ENCODE assay signal across 12 mouse cellular contexts in genomic region chr7:24486654-24487130, GRCm38 (mm10). TPM values are rescaled to one million over a fixed set of nuclear protein-coding genes. Genes with fewer than 3 reads are reported as not detected.
DNase-seq lines count a peak whose midpoint lies in the region; ATAC-seq and TF ChIP-seq lines count a peak whose summit lies in the region.
"Had no signal": no experiment of that assay in that cellular context is flagged by ENCODE, and none has a peak within 500 bp of the region (broad histone marks: within the 10 kb centered on the region; RNA-seq: fewer than 3 reads in every experiment).

No protein-coding gene starts in this region.

- no peak for TF ChIP-seq CTCF in CH12.LX (conservative IDR thresholded peaks at IDR 0.05 in 1 of 2, IDR thresholded peaks at IDR 0.05 in 1 of 2; ENCODE audit: low read depth in 2 of 2, low read length in 2 of 2)

- H3K9me3 ChIP-seq in CH12.LX (replicated peaks; ENCODE audit: low read length) = peaks cover under 1% of the 10 kb centered on the region
- no peaks in the 10 kb centered on the region for H3K9me3 ChIP-seq in forebrain, embryonic 13.5 days (replicated peaks)
- no peaks in the 10 kb centered on the region for H3K9me3 ChIP-seq in midbrain, embryonic 15.5 days
- H3K9me3 ChIP-seq: intestine, embryonic 15.5 days had no signal

- ATAC-seq in forebrain, embryonic 13.5 days = peak; percentile 64
- peak; percentile 35; the same call in 1 of the 2 replicates for ATAC-seq in midbrain, embryonic 15.5 days (replicated peaks)
- ATAC-seq: intestine, embryonic 15.5 days had no signal

- no peak overlapping the region for H3K9ac ChIP-seq in CH12.LX (ENCODE audit: insufficient read depth, low read depth)
- H3K9ac ChIP-seq in forebrain, embryonic 13.5 days = peak overlapping the region; percentile 73
- peak overlapping the region; percentile 41; the same call in 1 of the 2 replicates for H3K9ac ChIP-seq in midbrain, embryonic 15.5 days
- H3K9ac ChIP-seq: intestine, embryonic 15.5 days had no signal

- H3K4me1 ChIP-seq in CH12.LX (ENCODE audit: control insufficient read depth in 1 of 2, insufficient read depth in 2 of 2) = peaks cover 4 to 15% of the 10 kb centered on the region in 2 experiments
- H3K4me1 ChIP-seq in forebrain, embryonic 13.5 days = peaks cover 59% of the 10 kb centered on the region
- H3K4me1 ChIP-seq in midbrain, embryonic 15.5 days = peaks cover 54% of the 10 kb centered on the region

- H3K36me3 ChIP-seq in CH12.LX (replicated peaks in 1 of 2; ENCODE audit: control insufficient read depth in 1 of 2, insufficient read depth in 1 of 2, low read length in 1 of 2) = no peaks in the 10 kb centered on the region
- H3K36me3 ChIP-seq in forebrain, embryonic 13.5 days (ENCODE audit: poor library complexity, severe bottlenecking) = peaks cover 21% of the 10 kb centered on the region
- H3K36me3 ChIP-seq in midbrain, embryonic 15.5 days (replicated peaks) = 0 out of 2 replicates have a peak, but pooled peaks cover 5% of the 10 kb centered on the region
- H3K36me3 ChIP-seq: intestine, embryonic 15.5 days had no signal

- no peak for TF ChIP-seq POLR2A in CH12.LX (IDR thresholded peaks at IDR 0.05; ENCODE audit: low read depth, low read length)

- H3K4me3 ChIP-seq in CH12.LX (replicated peaks in 1 of 3; ENCODE audit: low read depth in 2 of 3, low read length in 2 of 3, poor library complexity in 1 of 3) = no peak overlapping the region
- H3K4me3 ChIP-seq in forebrain, embryonic 13.5 days = peak overlapping the region; percentile 34
- H3K4me3 ChIP-seq in midbrain, embryonic 15.5 days = peak overlapping the region; percentile 32
- H3K4me3 ChIP-seq: intestine, embryonic 15.5 days had no signal

- peaks cover 66% of the 10 kb centered on the region for H3K27me3 ChIP-seq in CH12.LX (replicated peaks)
- no peaks in the 10 kb centered on the region for H3K27me3 ChIP-seq in forebrain, embryonic 13.5 days
- H3K27me3 ChIP-seq in midbrain, embryonic 15.5 days (replicated peaks) = no peaks in the 10 kb centered on the region

- TF ChIP-seq EP300 in CH12.LX (IDR thresholded peaks at IDR 0.05; ENCODE audit: low read length) = no peak

- in situ Hi-C loops in CH12.LX (cut with MboI; ENCODE audit: low pct_ligation_motif_present, low pct_unique_long_range_greater_than_20kb, low sequenced_read_pairs) = no loop called here

- TF ChIP-seq RAD21 in CH12.LX (IDR thresholded peaks at IDR 0.05; ENCODE audit: low read depth, low read length) = no peak

- peak; percentile 30 for DNase-seq in embryo, embryonic 10.5 days (ENCODE audit: low spot score)
- no peak for DNase-seq in embryo, embryonic 9.5 days (ENCODE audit: extremely low spot score)
- no peak for DNase-seq in CH12.LX (ENCODE audit: extremely low read depth)
- DNase-seq in testis, postnatal 10 days (ENCODE audit: low spot score) = no peak
- DNase-seq in gastrocnemius, postnatal 10 days = no peak
- DNase-seq in spleen, postnatal 10 days (ENCODE audit: low spot score in 2 of 2) = no peak

- WGBS in forebrain, embryonic 13.5 days = 32% methylated on average over 9 of the region's 9 CpGs
- WGBS in midbrain, embryonic 15.5 days = 40% methylated on average over 9 of the region's 9 CpGs

- no peaks in the 10 kb centered on the region for H3K79me2 ChIP-seq in CH12.LX (replicated peaks; ENCODE audit: control insufficient read depth, extremely low read depth, insufficient read depth, poor library complexity, severe bottlenecking)

- no peak overlapping the region for H3K27ac ChIP-seq in CH12.LX (ENCODE audit: insufficient read depth, low read depth)
- peak overlapping the region; percentile 82 for H3K27ac ChIP-seq in forebrain, embryonic 13.5 days
- H3K27ac ChIP-seq in midbrain, embryonic 15.5 days = peak overlapping the region; percentile 68
- H3K27ac ChIP-seq: intestine, embryonic 15.5 days had no signal

- dilution Hi-C loops in CH12.LX (cut with MboI; ENCODE audit: extremely low pct_ligation_motif_present, extremely low pct_unique_long_range_greater_than_20kb, low sequenced_read_pairs) = no loop called here

- H3K4me2 ChIP-seq in CH12.LX (ENCODE audit: insufficient read depth, low read depth, poor library complexity, severe bottlenecking) = no peak overlapping the region
- peak overlapping the region; percentile 87 for H3K4me2 ChIP-seq in forebrain, embryonic 13.5 days
- peak overlapping the region; percentile 51 for H3K4me2 ChIP-seq in midbrain, embryonic 15.5 days
- H3K4me2 ChIP-seq: intestine, embryonic 15.5 days had no signal

TF ChIP-seq in CH12.LX, 34 proteins besides CTCF, POLR2A, EP300 and RAD21:
- TF ChIP-seq MAFK (IDR thresholded peaks at IDR 0.05; ENCODE audit: insufficient replicate concordance, low read length) = 0 out of 2 replicates have a peak, but pooled peaks have one; percentile 61
- no peak for TF ChIP-seq SIN3A (IDR thresholded peaks at IDR 0.05; ENCODE audit: low read length)
TF ChIP-seq in CH12.LX: peak in this region for 1.

RNA-seq across cellular contexts. Expression of gene Cadm4, which starts 4.9 kb away (rescaled TPM):
- total RNA-seq in CH12.LX (2012; rRNA removed) (0.38 and 0.59 TPM in 2 replicates), CH12.LX (2014; rRNA removed) (0.16 and 0.34 TPM in 2 replicates)
- polyA plus RNA-seq in CH12.LX (2012; ENCODE audit: insufficient read length, low read depth) = 0.36 and 0.56 TPM in 2 replicates
- 45.8 and 47.0 TPM in 2 replicates for polyA plus RNA-seq in forebrain, embryonic 13.5 days (2015; fragmentation: Nextera tagmentation; extraction: Ambion mirVana)
- 79.2 and 81.1 TPM in 2 replicates for polyA plus RNA-seq in midbrain, embryonic 15.5 days (2015; fragmentation: Nextera tagmentation; extraction: Ambion mirVana)
- 10 to 100 TPM; 14.7 to 17.4 TPM for total RNA-seq in gastrocnemius, postnatal 10 days (2021)
- total RNA-seq: granulocyte monocyte progenitor cell, adult 5-6 weeks; megakaryocyte, adult 5-6 weeks had no signal

RNA-seq across cellular contexts. Expression of gene Zfp428, which starts 20.1 kb away (rescaled TPM):
- total RNA-seq in CH12.LX (2012; rRNA removed) (11.1 and 14.1 TPM in 2 replicates), CH12.LX (2014; rRNA removed) (16.0 and 20.4 TPM in 2 replicates)
- 14.3 and 15.1 TPM in 2 replicates for polyA plus RNA-seq in CH12.LX (2012; ENCODE audit: insufficient read length, low read depth)
- 214 and 220 TPM in 2 replicates for polyA plus RNA-seq in forebrain, embryonic 13.5 days (2015; fragmentation: Nextera tagmentation; extraction: Ambion mirVana)
- polyA plus RNA-seq in midbrain, embryonic 15.5 days (2015; fragmentation: Nextera tagmentation; extraction: Ambion mirVana) = 336 and 344 TPM in 2 replicates
- total RNA-seq in gastrocnemius, postnatal 10 days (2021) = 10 to 100 TPM; 11.4 to 11.6 TPM

RNA-seq across cellular contexts. Expression of gene Plaur, which starts 24.4 kb away (rescaled TPM):
- total RNA-seq in CH12.LX (2012; rRNA removed) = 0.13 and 0.29 TPM in 2 replicates
- total RNA-seq in CH12.LX (2014; rRNA removed) = 0.69 and 0.72 TPM in 2 replicates
- polyA plus RNA-seq in CH12.LX (2012; ENCODE audit: insufficient read length, low read depth) = 0.26 and 0.57 TPM in 2 replicates
- 1.3 TPM in 2 replicates for polyA plus RNA-seq in forebrain, embryonic 13.5 days (2015; fragmentation: Nextera tagmentation; extraction: Ambion mirVana)
- polyA plus RNA-seq in midbrain, embryonic 15.5 days (2015; fragmentation: Nextera tagmentation; extraction: Ambion mirVana) = 1.6 and 1.9 TPM in 2 replicates
- 1 to 10 TPM; 2.0 to 3.0 TPM for total RNA-seq in gastrocnemius, postnatal 10 days (2021)

RNA-seq across cellular contexts. Expression of gene AC161166.1, which starts 25.6 kb away (rescaled TPM):
- 0.08 and 0.17 TPM in 2 replicates for total RNA-seq in CH12.LX (2012; rRNA removed)
- not detected in 2 replicates for total RNA-seq in CH12.LX (2014; rRNA removed)
- 0.26 TPM in 1 of 2 replicates, not detected in the other for polyA plus RNA-seq in CH12.LX (2012; ENCODE audit: insufficient read length, low read depth)
- polyA plus RNA-seq in forebrain, embryonic 13.5 days (2015; fragmentation: Nextera tagmentation; extraction: Ambion mirVana) = 0.97 and 1.1 TPM in 2 replicates
- 2.1 and 2.2 TPM in 2 replicates for polyA plus RNA-seq in midbrain, embryonic 15.5 days (2015; fragmentation: Nextera tagmentation; extraction: Ambion mirVana)
- not detected for total RNA-seq in gastrocnemius, postnatal 10 days (2021)
- total RNA-seq: granulocyte monocyte progenitor cell, adult 5-6 weeks; megakaryocyte, adult 5-6 weeks had no signal

RNA-seq across cellular contexts. Expression of gene Irgc1, which starts 34.6 kb away (rescaled TPM):
- total RNA-seq in CH12.LX (2012; rRNA removed) = not detected in 2 replicates
- total RNA-seq in CH12.LX (2014; rRNA removed) = not detected in 2 replicates
- not detected in 2 replicates for polyA plus RNA-seq in CH12.LX (2012; ENCODE audit: insufficient read length, low read depth)
- polyA plus RNA-seq in forebrain, embryonic 13.5 days (2015; fragmentation: Nextera tagmentation; extraction: Ambion mirVana) = 0.15 TPM in 1 of 2 replicates, not detected in the other
- polyA plus RNA-seq in midbrain, embryonic 15.5 days (2015; fragmentation: Nextera tagmentation; extraction: Ambion mirVana) = not detected in 2 replicates
- under 1 TPM in 1 of 2 experiments, not detected in 1; 0.21 TPM for total RNA-seq in gastrocnemius, postnatal 10 days (2021)
- total RNA-seq: granulocyte monocyte progenitor cell, adult 5-6 weeks had no signal
- polyA plus RNA-seq: intestine, embryonic 15.5 days; limb, embryonic 14.5 days had no signal

Comparison
In these comparisons a context has a peak if more than half of its experiments do, and no peak if none do; other contexts are left out.
1. H3K4me3 ChIP-seq: peak in forebrain, embryonic 13.5 days (single experiment) and midbrain, embryonic 15.5 days (single experiment); none in CH12.LX (0 of 3).
2. RNA of gene Cadm4, which starts 4.9 kb away (polyA plus RNA-seq): 79.2 to 81.1 TPM in midbrain, embryonic 15.5 days and 45.8 to 47.0 TPM in forebrain, embryonic 13.5 days; 0.36 to 0.56 TPM in CH12.LX; every median in the first group is over 10 times any median in the second.
3. RNA of gene Zfp428, which starts 20.1 kb away (polyA plus RNA-seq): 336 to 344 TPM in midbrain, embryonic 15.5 days and 214 to 220 TPM in forebrain, embryonic 13.5 days; 14.3 to 15.1 TPM in CH12.LX; every median in the first group is over 10 times any median in the second.